Mouse (Mus musculus) forebrain, embryonic 13.5 days (tissue): Measurements from ENCODE around the gene Cfap69. TPM values are rescaled to one million over a fixed set of nuclear protein-coding genes. Genes with fewer than 3 reads are reported as not detected.

Experiments
- ATAC-seq: fragments of 200-750 bp; cut with Nextera tagmentation; 2 replicates; pipeline ENCODE4 v1.8.0; 2017
- H3K27ac ChIP-seq: fragments of 300-500 bp; sonication (generic); 2 replicates; pipeline ENCODE4 v1.5.1; 2015; ENCODE audit warnings: inconsistent platforms, mild to moderate bottlenecking, moderate library complexity
- H3K27me3 ChIP-seq: fragments of 300-500 bp; sonication (generic); 2 replicates; pipeline ENCODE4 v1.6.1; 2015; ENCODE audit warnings: mild to moderate bottlenecking, inconsistent platforms
- H3K36me3 ChIP-seq: fragments of 300-500 bp; sonication (generic); 2 replicates; pipeline ENCODE4 v1.6.1; 2015; ENCODE audit warnings: mild to moderate bottlenecking, inconsistent platforms; ENCODE audit not compliant: poor library complexity, severe bottlenecking
- H3K4me1 ChIP-seq: fragments of 300-500 bp; sonication (generic); 2 replicates; pipeline ENCODE4 v1.6.1; 2015; ENCODE audit warnings: inconsistent platforms
- H3K4me2 ChIP-seq: fragments of 300-500 bp; sonication (generic); 2 replicates; pipeline ENCODE4 v1.6.1; 2015; ENCODE audit warnings: inconsistent platforms, mild to moderate bottlenecking, moderate library complexity
- H3K4me3 ChIP-seq: fragments of 300-500 bp; sonication (generic); 2 replicates; pipeline ENCODE4 v1.5.1; 2015; ENCODE audit warnings: mild to moderate bottlenecking, inconsistent platforms
- H3K9ac ChIP-seq: fragments of 300-500 bp; sonication (generic); 2 replicates; pipeline ENCODE4 v1.6.1; 2015; ENCODE audit warnings: mild to moderate bottlenecking, inconsistent platforms
- H3K9me3 ChIP-seq: fragments of 300-500 bp; sonication (generic); replicated peaks from 2 replicates; pipeline ENCODE4 v1.6.1; 2016; ENCODE audit warnings: inconsistent platforms
- WGBS: fragments of 180-500 bp; shearing (Covaris S2); methylation state at CpG from one replicate; pipeline ENCODE4 v1.1.7; 2015; 5-methylcytosine and 5-hydroxymethylcytosine counted together
- polyA plus RNA-seq: library from polyadenylated mRNA; unstranded; fragments of >200 nt; fragmentation: Nextera tagmentation; extraction: Ambion mirVana; gene quantifications from 2 replicates; pipeline ENCODE4 v1.2.1, GENCODE M21; 2015

Gene Cfap69
- polyA plus RNA-seq, 1 experiment from 2014 or later, result 8.3 TPM

DNA sequence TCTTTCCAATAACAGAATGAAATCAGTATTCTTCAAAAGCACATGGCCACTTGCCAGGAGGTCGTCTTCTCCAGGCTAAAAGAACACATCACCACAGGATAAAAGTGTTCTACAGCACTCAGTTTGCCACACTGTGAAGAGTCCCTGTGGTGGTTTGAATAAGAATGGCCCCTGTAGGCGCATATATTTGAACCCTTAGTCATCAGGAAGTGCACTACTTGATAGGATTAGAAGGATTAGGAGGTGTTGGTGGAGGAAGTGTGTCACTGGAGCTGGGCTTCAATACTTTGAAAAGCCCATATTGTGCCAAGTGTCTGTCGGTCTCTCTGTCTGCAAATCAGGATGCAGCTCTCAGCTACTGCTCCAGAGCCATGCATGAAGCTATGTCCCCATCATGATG, 123.7 kb downstream of the Cfap69 start:
- WGBS, result 49% methylated on average over 3 of the region's 3 CpGs
- no peak for ATAC-seq
- peaks cover 58% of the 10 kb centered on the region for H3K36me3 ChIP-seq

DNA sequence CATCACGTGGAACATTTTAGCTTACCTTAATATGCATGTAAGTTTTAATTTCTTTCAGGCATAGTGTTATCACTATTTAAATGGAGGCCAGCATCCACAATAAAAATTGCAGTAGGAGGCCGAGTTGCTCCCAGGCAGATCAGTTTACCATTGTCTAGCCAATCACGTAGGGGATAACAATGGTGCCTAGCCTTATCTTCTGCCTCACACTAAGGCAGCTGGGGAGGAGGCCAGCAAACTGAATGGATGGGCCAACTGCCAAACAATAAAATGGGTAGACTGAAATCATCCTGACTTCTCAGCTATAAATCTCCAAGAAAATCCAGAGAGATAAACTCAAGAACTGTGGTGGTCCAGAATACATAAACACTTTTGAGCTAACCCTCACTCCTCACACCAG, 124.3 kb downstream of the Cfap69 start:
- peaks cover 57% of the 10 kb centered on the region for H3K36me3 ChIP-seq
- H3K4me1 ChIP-seq, result no peaks in the 10 kb centered on the region
- no peak overlapping the region for H3K27ac ChIP-seq
- no peak overlapping the region for H3K4me3 ChIP-seq
- no peak for ATAC-seq
- 79% methylated on average over 3 of the region's 3 CpGs for WGBS
- H3K9ac ChIP-seq, result no peak overlapping the region
- no peak overlapping the region for H3K4me2 ChIP-seq
- no peaks in the 10 kb centered on the region for H3K27me3 ChIP-seq
- H3K9me3 ChIP-seq, result no peaks in the 10 kb centered on the region; the same call in 1 of the 2 replicates

More for the DNA sequence above, 123.7 kb downstream of the Cfap69 start:
- Histone ChIP-seq H3K27ac (no peak overlapping the region), H3K9me3 (no peaks in the 10 kb centered on the region; the same call in 1 of the 2 replicates), H3K4me1 (no peaks in the 10 kb centered on the region), H3K27me3 (no peaks in the 10 kb centered on the region), H3K4me3 (no peak overlapping the region), H3K4me2 (no peak overlapping the region), H3K9ac (no peak overlapping the region)

DNA sequence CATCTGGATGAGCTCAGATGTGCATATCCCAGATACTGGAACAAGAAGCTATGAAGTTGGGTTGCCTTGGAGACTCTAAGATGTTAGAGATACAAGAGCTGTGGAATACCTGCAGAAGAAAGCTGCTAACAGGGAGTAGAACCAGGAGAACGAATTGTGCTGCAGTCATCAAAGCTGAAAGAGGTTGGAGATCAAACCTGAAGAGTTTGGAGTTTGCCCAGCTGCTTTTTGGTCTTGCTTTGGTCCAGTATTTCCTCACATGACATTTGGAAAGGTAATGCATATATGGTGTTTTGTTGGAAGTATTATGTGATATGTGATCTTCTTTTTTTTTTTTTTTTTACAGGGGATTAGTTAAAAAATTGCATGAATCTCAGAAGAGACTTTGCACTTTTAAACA, 127.9 kb downstream of the Cfap69 start:
- no peak for ATAC-seq

DNA sequence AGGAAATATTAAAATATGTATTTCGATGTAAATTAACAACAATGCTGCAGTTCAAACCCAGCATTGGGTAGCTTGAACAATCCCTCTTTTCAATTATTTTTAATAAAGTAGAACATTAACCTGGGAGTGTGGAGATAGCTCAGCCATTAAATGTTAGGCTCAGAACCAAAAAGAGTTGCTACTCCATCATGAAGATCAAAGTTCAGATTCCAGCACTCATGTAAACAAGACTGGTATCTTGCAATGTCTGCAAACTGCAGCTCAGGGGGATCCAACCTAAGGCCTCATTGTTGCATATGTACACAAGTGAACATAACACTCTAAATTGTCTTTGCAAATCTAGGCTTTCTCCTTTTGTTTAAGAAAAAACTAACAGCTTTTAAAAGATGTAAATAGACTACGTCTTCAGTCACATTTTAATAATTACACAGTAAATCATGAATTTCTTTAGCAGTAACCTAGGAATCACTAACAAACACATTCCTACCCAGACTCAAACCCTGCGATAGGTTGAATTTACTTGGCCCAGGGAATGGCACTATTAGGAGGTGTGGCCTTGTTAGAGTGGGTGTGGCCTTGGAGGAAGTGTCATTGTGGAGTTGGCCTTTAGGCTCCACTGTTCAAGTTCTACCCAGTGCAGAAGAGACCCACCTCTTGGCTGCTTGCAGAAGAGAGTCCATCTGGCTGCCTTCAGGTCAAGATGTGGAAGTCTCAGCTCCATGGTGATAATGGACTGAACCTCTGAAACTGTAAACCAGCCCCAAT, 130.2 kb downstream of the Cfap69 start:
- ATAC-seq, result no peak
- no peaks in the 10 kb centered on the region for H3K4me1 ChIP-seq
- no peak overlapping the region for H3K9ac ChIP-seq
- WGBS, result 88% methylated on average over 3 of the region's 3 CpGs
- H3K9me3 ChIP-seq, result no peaks in the 10 kb centered on the region; the same call in 1 of the 2 replicates
- H3K27ac ChIP-seq, result no peak overlapping the region
- H3K36me3 ChIP-seq, result peaks cover 14% of the 10 kb centered on the region
- no peak overlapping the region for H3K4me2 ChIP-seq
- no peaks in the 10 kb centered on the region for H3K27me3 ChIP-seq
- no peak overlapping the region for H3K4me3 ChIP-seq

More for the DNA sequence above, 127.9 kb downstream of the Cfap69 start:
- Histone ChIP-seq H3K4me3 (no peak overlapping the region), H3K27ac (no peak overlapping the region), H3K4me2 (no peak overlapping the region), H3K4me1 (no peaks in the 10 kb centered on the region), H3K27me3 (no peaks in the 10 kb centered on the region), H3K9ac (no peak overlapping the region), H3K9me3 (no peaks in the 10 kb centered on the region; the same call in 1 of the 2 replicates), H3K36me3 (peaks cover 28% of the 10 kb centered on the region)
- 91% methylated on average over 1 of the region's 1 CpGs for WGBS

Other genes with a start within 250 kb of the Cfap69 start
- 21.8 and 25.1 TPM in 2 replicates for gene Cdk14, start 243.9 kb downstream of the Cfap69 start, polyA plus RNA-seq
- gene 1700015F17Rik, start 185.1 kb downstream of the Cfap69 start, polyA plus RNA-seq, result not detected in 2 replicates
- gene Cldn12, start 149.3 kb downstream of the Cfap69 start, polyA plus RNA-seq, result 24.1 and 29.1 TPM in 2 replicates
- 31.0 and 33.2 TPM in 2 replicates for gene Gtpbp10, start 104.7 kb downstream of the Cfap69 start, polyA plus RNA-seq
- 6.4 and 7.1 TPM in 2 replicates for gene Gm8773, start 90.4 kb downstream of the Cfap69 start, polyA plus RNA-seq
- gene Steap2, start 30.3 kb upstream of the Cfap69 start, polyA plus RNA-seq, result 5.4 and 6.2 TPM in 2 replicates
- gene Steap1, start 85.1 kb upstream of the Cfap69 start, polyA plus RNA-seq, result 3.5 and 4.8 TPM in 2 replicates